Mouse (Mus musculus): ENCODE measurements at regions not wholly inside any gene's neighbourhood (a gene's known extent, or its start where the extent isn't known, plus 50 kb on each side); places are given as distances from the start of the nearest gene placed in this dataset.

DNA sequence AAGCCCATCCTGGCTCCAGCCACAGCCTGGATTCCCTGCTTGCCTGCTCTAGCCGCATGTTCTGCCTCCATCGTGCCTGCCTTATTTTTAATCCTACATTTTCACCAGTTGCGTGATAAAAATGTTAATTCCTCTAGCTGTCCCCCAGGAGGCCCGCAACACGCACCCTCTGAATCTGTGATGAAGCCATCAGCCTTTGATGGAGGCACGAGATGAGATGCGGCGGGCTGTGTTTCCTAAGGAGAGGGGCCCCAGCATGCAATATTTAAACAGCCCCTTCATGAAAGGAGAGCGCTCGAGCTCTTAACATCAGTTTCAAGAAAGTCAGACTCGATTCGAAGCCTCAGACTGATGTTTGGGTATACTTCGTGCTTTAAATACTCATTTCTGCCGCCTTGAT lies 76.3 kb downstream of the Nptx2 start:
- no peak for ATAC-seq (ENCODE audit: low FRiP score)
- Histone ChIP-seq H3K4me2 (no peak overlapping the region), H3K36me3 (no peaks in the 10 kb centered on the region), H3K27me3 (replicated peaks) (no peaks in the 10 kb centered on the region), H3K4me1 (peaks cover 7% of the 10 kb centered on the region; the same call in 1 of the 2 replicates), H3K9me3 (replicated peaks) (no peaks in the 10 kb centered on the region), H3K27ac (replicated peaks) (no peak overlapping the region), H3K4me3 (replicated peaks) (no peak overlapping the region), H3K9ac (replicated peaks) (no peak overlapping the region)
- 57% methylated on average over 14 of the region's 14 CpGs for whole genome bisulfite sequencing

GRCm38 (mm10) chr5:144623358-144623757 lies 77.7 kb downstream of the Nptx2 start:
- Histone ChIP-seq H3K4me1 (peaks cover 9% of the 10 kb centered on the region; the same call in 1 of the 2 replicates), H3K9me3 (replicated peaks) (no peaks in the 10 kb centered on the region), H3K27ac (replicated peaks) (no peak overlapping the region), H3K27me3 (replicated peaks) (no peaks in the 10 kb centered on the region), H3K9ac (replicated peaks) (no peak overlapping the region), H3K4me2 (no peak overlapping the region), H3K36me3 (no peaks in the 10 kb centered on the region), H3K4me3 (replicated peaks) (no peak overlapping the region)
- no peak for ATAC-seq (ENCODE audit: low FRiP score)
- WGBS: 73% methylated on average over 10 of the region's 10 CpGs

DNA sequence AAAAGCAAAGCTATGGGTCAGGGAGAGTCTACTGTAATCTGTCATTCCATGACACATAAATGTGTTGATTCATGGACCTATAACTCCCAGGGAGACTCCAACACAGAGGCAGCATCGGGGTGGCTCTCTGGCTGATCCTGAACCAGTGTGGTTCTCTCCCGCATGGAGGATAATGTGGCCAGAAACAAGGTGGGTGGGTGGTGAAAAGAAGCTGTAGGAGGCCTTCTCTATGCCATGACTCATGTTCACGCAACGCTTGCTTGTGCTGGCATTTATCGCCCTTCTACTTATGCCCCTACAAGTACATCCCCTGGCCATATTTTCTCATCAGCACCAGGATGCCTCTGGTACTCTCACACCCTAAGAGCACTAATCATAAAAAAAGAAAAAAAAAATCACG lies 86.6 kb downstream of the Nptx2 start:
- no peak for ATAC-seq (ENCODE audit: low FRiP score)
- H3K9me3 ChIP-seq (replicated peaks): no peaks in the 10 kb centered on the region
- H3K4me3 ChIP-seq (replicated peaks): no peak overlapping the region
- no peaks in the 10 kb centered on the region for H3K36me3 ChIP-seq
- no peaks in the 10 kb centered on the region for H3K27me3 ChIP-seq (replicated peaks)
- WGBS: 75% methylated on average over 6 of the region's 6 CpGs
- peaks cover 27% of the 10 kb centered on the region; the same call in 1 of the 2 replicates for H3K4me1 ChIP-seq
- H3K9ac ChIP-seq (replicated peaks): no peak overlapping the region
- no peak overlapping the region for H3K27ac ChIP-seq (replicated peaks)
- H3K4me2 ChIP-seq: no peak overlapping the region

GRCm38 (mm10) chr5:144638631-144639030 lies 92.9 kb downstream of the Nptx2 start:
- Histone ChIP-seq H3K4me1 (peaks cover 22% of the 10 kb centered on the region), H3K9me3 (replicated peaks) (no peaks in the 10 kb centered on the region), H3K27me3 (replicated peaks) (no peaks in the 10 kb centered on the region), H3K4me2 (no peak overlapping the region), H3K9ac (replicated peaks) (no peak overlapping the region), H3K4me3 (replicated peaks) (no peak overlapping the region), H3K27ac (replicated peaks) (no peak overlapping the region), H3K36me3 (no peaks in the 10 kb centered on the region)
- 69% methylated on average over 3 of the region's 3 CpGs for WGBS
- ATAC-seq (ENCODE audit: low FRiP score): no peak

GRCm38 (mm10) chr5:144639639-144640038 lies 93.9 kb downstream of the Nptx2 start:
- Histone ChIP-seq H3K27me3 (replicated peaks) (no peaks in the 10 kb centered on the region), H3K27ac (replicated peaks) (no peak overlapping the region), H3K9ac (replicated peaks) (no peak overlapping the region), H3K36me3 (no peaks in the 10 kb centered on the region), H3K4me1 (peaks cover 24% of the 10 kb centered on the region), H3K4me3 (replicated peaks) (no peak overlapping the region), H3K9me3 (replicated peaks) (no peaks in the 10 kb centered on the region), H3K4me2 (no peak overlapping the region)
- no peak for ATAC-seq (ENCODE audit: low FRiP score)
- 76% methylated on average over 5 of the region's 5 CpGs for WGBS

DNA sequence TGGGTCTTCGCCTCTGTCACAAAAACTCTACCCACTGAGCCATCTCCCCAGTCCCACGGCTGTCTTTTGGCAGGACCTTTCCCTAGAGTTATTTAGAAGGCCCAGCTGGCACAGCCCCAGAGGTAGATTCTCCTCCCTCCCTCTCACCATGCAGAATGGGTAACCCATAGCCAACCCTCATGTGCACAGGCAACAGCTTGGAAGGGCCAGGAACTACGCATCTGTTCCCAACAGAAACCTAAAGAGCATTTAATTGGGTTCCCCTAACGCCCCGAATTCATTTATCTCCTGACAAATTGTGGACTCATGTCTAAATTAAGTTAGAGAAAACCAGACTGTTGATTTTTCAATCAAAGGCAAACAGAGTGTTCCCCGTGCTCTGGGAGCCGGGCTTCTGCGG lies 97.1 kb downstream of the Nptx2 start:
- no peaks in the 10 kb centered on the region for H3K27me3 ChIP-seq (replicated peaks)
- WGBS: 52% methylated on average over 8 of the region's 8 CpGs
- no peak overlapping the region for H3K9ac ChIP-seq (replicated peaks)
- no peaks in the 10 kb centered on the region for H3K36me3 ChIP-seq
- no peaks in the 10 kb centered on the region for H3K9me3 ChIP-seq (replicated peaks)
- no peak overlapping the region for H3K4me3 ChIP-seq (replicated peaks)
- peaks cover 27% of the 10 kb centered on the region for H3K4me1 ChIP-seq
- no peak for ATAC-seq (ENCODE audit: low FRiP score)
- no peak overlapping the region for H3K27ac ChIP-seq (replicated peaks)
- no peak overlapping the region for H3K4me2 ChIP-seq

DNA sequence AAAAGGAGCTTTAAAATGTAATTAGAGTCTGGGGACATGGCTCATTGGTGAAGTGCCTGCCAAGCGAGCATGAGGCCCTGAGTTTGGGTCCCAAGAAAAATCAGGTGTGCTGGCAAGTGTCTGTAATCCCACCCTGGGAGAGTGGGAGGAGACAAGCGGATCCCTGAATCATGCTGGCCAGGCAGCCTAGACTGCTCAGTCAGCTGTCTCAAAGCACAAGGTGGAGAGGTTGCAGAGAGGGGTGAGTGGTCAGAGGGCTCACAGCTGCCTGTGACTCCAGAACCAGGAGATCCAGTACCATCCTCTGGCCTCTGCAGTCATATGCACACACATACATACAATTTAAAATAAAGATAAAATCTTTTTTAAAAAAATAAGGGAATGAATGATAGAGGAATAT lies 97.7 kb downstream of the Nptx2 start:
- Histone ChIP-seq H3K9ac (replicated peaks) (no peak overlapping the region), H3K4me2 (no peak overlapping the region), H3K4me3 (replicated peaks) (no peak overlapping the region), H3K36me3 (no peaks in the 10 kb centered on the region), H3K27me3 (replicated peaks) (no peaks in the 10 kb centered on the region), H3K9me3 (replicated peaks) (no peaks in the 10 kb centered on the region), H3K4me1 (peaks cover 27% of the 10 kb centered on the region), H3K27ac (replicated peaks) (no peak overlapping the region)
- no peak for ATAC-seq (ENCODE audit: low FRiP score)
- 44% methylated on average over 2 of the region's 2 CpGs for WGBS

- H3K9ac ChIP-seq (replicated peaks): no peak overlapping the region
- 0 out of 2 replicates have a peak overlapping the region, but pooled peaks have one; percentile 18 for H3K27ac ChIP-seq (replicated peaks)
- ATAC-seq (ENCODE audit: low FRiP score): peak; percentile 40; the same call in 1 of the 2 replicates
These were observed 99.7 kb downstream of the Nptx2 start for GRCm38 (mm10) chr5:144645367-144645766.

GRCm38 (mm10) chr5:144647311-144648104 lies 101.8 kb downstream of the Nptx2 start:
- H3K36me3 ChIP-seq: no peaks in the 10 kb centered on the region
- peaks cover 26% of the 10 kb centered on the region for H3K4me1 ChIP-seq
- H3K27ac ChIP-seq (replicated peaks): no peak overlapping the region
- WGBS: 78% methylated on average over 12 of the region's 12 CpGs
- ATAC-seq (ENCODE audit: low FRiP score): no peak
- no peaks in the 10 kb centered on the region for H3K27me3 ChIP-seq (replicated peaks)
- H3K4me2 ChIP-seq: no peak overlapping the region
- no peak overlapping the region for H3K9ac ChIP-seq (replicated peaks)
- H3K4me3 ChIP-seq (replicated peaks): no peak overlapping the region
- H3K9me3 ChIP-seq (replicated peaks): no peaks in the 10 kb centered on the region

More at GRCm38 (mm10) chr5:144645367-144645766, 99.7 kb downstream of the Nptx2 start:
- 14% methylated on average over 3 of the region's 3 CpGs for WGBS
- Histone ChIP-seq H3K27me3 (replicated peaks) (no peaks in the 10 kb centered on the region), H3K4me2 (no peak overlapping the region), H3K36me3 (no peaks in the 10 kb centered on the region), H3K4me1 (peaks cover 27% of the 10 kb centered on the region), H3K9me3 (replicated peaks) (no peaks in the 10 kb centered on the region), H3K4me3 (replicated peaks) (no peak overlapping the region)

GRCm38 (mm10) chr5:144652231-144652630 lies 106.5 kb downstream of the Nptx2 start:
- H3K27me3 ChIP-seq (replicated peaks): no peaks in the 10 kb centered on the region
- no peak overlapping the region for H3K9ac ChIP-seq (replicated peaks)
- no peak for ATAC-seq (ENCODE audit: low FRiP score)
- no peak overlapping the region for H3K4me2 ChIP-seq
- H3K4me3 ChIP-seq (replicated peaks): no peak overlapping the region
- WGBS: 48% methylated on average over 5 of the region's 5 CpGs
- no peak overlapping the region for H3K27ac ChIP-seq (replicated peaks)
- no peaks in the 10 kb centered on the region for H3K4me1 ChIP-seq
- H3K36me3 ChIP-seq: no peaks in the 10 kb centered on the region
- H3K9me3 ChIP-seq (replicated peaks): no peaks in the 10 kb centered on the region; the same call in 1 of the 2 replicates

- H3K4me2 ChIP-seq: no peak overlapping the region
- H3K9me3 ChIP-seq (replicated peaks): no peaks in the 10 kb centered on the region; the same call in 1 of the 2 replicates
- H3K27me3 ChIP-seq (replicated peaks): no peaks in the 10 kb centered on the region
- ATAC-seq (ENCODE audit: low FRiP score): no peak
- H3K36me3 ChIP-seq: no peaks in the 10 kb centered on the region
- WGBS: 86% methylated on average over 3 of the region's 3 CpGs
- H3K9ac ChIP-seq (replicated peaks): no peak overlapping the region
- H3K27ac ChIP-seq (replicated peaks): no peak overlapping the region
- no peak overlapping the region for H3K4me3 ChIP-seq (replicated peaks)
- H3K4me1 ChIP-seq: no peaks in the 10 kb centered on the region
These were observed 99.6 kb downstream of the Tmem130 start for GRCm38 (mm10) chr5:144662031-144662430.

DNA sequence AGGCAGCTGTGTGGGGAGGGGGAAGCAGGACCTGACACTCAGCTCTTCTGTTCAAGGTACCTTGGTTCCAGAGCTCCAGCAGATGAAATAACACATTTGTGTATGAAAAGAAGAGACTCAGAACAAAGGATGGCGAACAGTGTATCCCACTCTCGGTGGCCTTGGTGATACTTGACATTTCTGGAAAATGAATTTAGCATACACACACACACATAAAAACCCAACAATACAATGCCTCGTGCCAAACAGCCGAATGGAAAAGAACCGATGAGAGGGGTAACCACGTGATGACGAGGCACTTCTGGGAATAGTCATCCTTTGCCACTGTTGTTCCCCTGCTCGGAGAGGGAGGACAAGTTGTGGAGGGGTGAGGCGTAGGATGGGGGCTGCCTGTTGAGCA lies 97.6 kb downstream of the Tmem130 start:
- WGBS: 86% methylated on average over 9 of the region's 9 CpGs
- ATAC-seq (ENCODE audit: low FRiP score): no peak
- H3K27ac ChIP-seq (replicated peaks): no peak overlapping the region
- H3K27me3 ChIP-seq (replicated peaks): no peaks in the 10 kb centered on the region
- no peak overlapping the region for H3K4me2 ChIP-seq
- no peaks in the 10 kb centered on the region for H3K36me3 ChIP-seq
- H3K4me3 ChIP-seq (replicated peaks): no peak overlapping the region
- H3K4me1 ChIP-seq: peaks cover 3% of the 10 kb centered on the region; the same call in 1 of the 2 replicates
- H3K9me3 ChIP-seq (replicated peaks): no peaks in the 10 kb centered on the region
- no peak overlapping the region for H3K9ac ChIP-seq (replicated peaks)

Data from neural tube, embryonic 15.5 days (tissue).